Mouse (Mus musculus): ENCODE measurements around the gene Sema5b.

Sema5b gene

GRCm38 (mm10) chr16:35541117-35541641 lies at the start of gene Sema5b:
TSS of gene Sema5b (plus strand) at chr16:35541145.
- DNase-seq (ENCODE audit: low read depth, low spot score): no peak

- DNase-seq (ENCODE audit: low read depth, low spot score): no peak
Observed at GRCm38 (mm10) chr16:35500342-35500741, 40.6 kb upstream of the Sema5b start.

- no peak for DNase-seq (ENCODE audit: low read depth, low spot score)
Observed at GRCm38 (mm10) chr16:35501106-35501760, 39.7 kb upstream of the Sema5b start.

- no peak for DNase-seq (ENCODE audit: low read depth, low spot score)
Observed at GRCm38 (mm10) chr16:35502456-35502855, 38.5 kb upstream of the Sema5b start.

GRCm38 (mm10) chr16:35504266-35504665 lies 36.7 kb upstream of the Sema5b start:
- no peak for DNase-seq (ENCODE audit: low read depth, low spot score)

GRCm38 (mm10) chr16:35505786-35506185 lies 35.2 kb upstream of the Sema5b start:
- no peak for DNase-seq (ENCODE audit: low read depth, low spot score)

- DNase-seq (ENCODE audit: low read depth, low spot score): no peak
Observed at GRCm38 (mm10) chr16:35508581-35508980, 32.4 kb upstream of the Sema5b start.

- DNase-seq (ENCODE audit: low read depth, low spot score): no peak
Observed at GRCm38 (mm10) chr16:35509331-35510070, 31.4 kb upstream of the Sema5b start.

GRCm38 (mm10) chr16:35515977-35516612 lies 24.9 kb upstream of the Sema5b start:
- no peak for DNase-seq (ENCODE audit: low read depth, low spot score)

- no peak for DNase-seq (ENCODE audit: low read depth, low spot score)
Observed at GRCm38 (mm10) chr16:35517976-35518951, 22.7 kb upstream of the Sema5b start.

GRCm38 (mm10) chr16:35519245-35519644 lies 21.7 kb upstream of the Sema5b start:
- DNase-seq (ENCODE audit: low read depth, low spot score): no peak

GRCm38 (mm10) chr16:35524200-35524599 lies 16.7 kb upstream of the Sema5b start:
- DNase-seq (ENCODE audit: low read depth, low spot score): no peak

- no peak for DNase-seq (ENCODE audit: low read depth, low spot score)
Observed at GRCm38 (mm10) chr16:35534630-35535029, 6.3 kb upstream of the Sema5b start.

- DNase-seq (ENCODE audit: low read depth, low spot score): no peak
Observed at GRCm38 (mm10) chr16:35537651-35538050, 3.3 kb upstream of the Sema5b start.

GRCm38 (mm10) chr16:35539041-35539440 lies 1.9 kb upstream of the Sema5b start:
- DNase-seq (ENCODE audit: low read depth, low spot score): no peak

- DNase-seq (ENCODE audit: low read depth, low spot score): no peak
Observed at GRCm38 (mm10) chr16:35540333-35541116, 420 bp upstream of the Sema5b start.

- no peak for DNase-seq (ENCODE audit: low read depth, low spot score)
Observed at GRCm38 (mm10) chr16:35541661-35542420, 896 bp downstream of the Sema5b start.

GRCm38 (mm10) chr16:35542421-35542780 lies 1.5 kb downstream of the Sema5b start:
- no peak for DNase-seq (ENCODE audit: low read depth, low spot score)

GRCm38 (mm10) chr16:35545723-35546122 lies 4.8 kb downstream of the Sema5b start:
- no peak for DNase-seq (ENCODE audit: low read depth, low spot score)

- no peak for DNase-seq (ENCODE audit: low read depth, low spot score)
Observed at GRCm38 (mm10) chr16:35547966-35548365, 7.0 kb downstream of the Sema5b start.
